Mouse (Mus musculus) limb, embryonic 11.5 days (tissue): ENCODE results near the gene Qpct. TPM values are rescaled to one million over a fixed set of nuclear protein-coding genes. Genes with fewer than 3 reads are reported as not detected.

Experiments
- ATAC-seq: fragments of 200-750 bp; cut with Nextera tagmentation; 2 replicates; pipeline ENCODE4 v1.8.0; 2017; ENCODE audit warnings: low read depth; ENCODE audit not compliant: insufficient number of reproducible peaks, low FRiP score, low TSS enrichment
- DNase-seq: peaks from one replicate; pipeline ENCODE4 v3.0.0-alpha.2; 2015; ENCODE audit warnings: low spot score
- H3K27ac ChIP-seq: fragments of 300-500 bp; sonication (generic); replicated peaks from 2 replicates; pipeline ENCODE4 v1.5.1; 2014; ENCODE audit warnings: low read depth, mild to moderate bottlenecking, low read length
- H3K27me3 ChIP-seq: fragments of 300-500 bp; sonication (generic); 2 replicates; pipeline ENCODE4 v1.6.1; 2014; ENCODE audit warnings: mild to moderate bottlenecking, low read length, mixed read lengths; ENCODE audit not compliant: control insufficient read depth, insufficient read depth
- H3K36me3 ChIP-seq: fragments of 300-500 bp; sonication (generic); 2 replicates; pipeline ENCODE4 v1.6.1; 2014; ENCODE audit warnings: mild to moderate bottlenecking, low read length, moderate library complexity, mixed read lengths; ENCODE audit not compliant: control insufficient read depth, insufficient read depth
- H3K4me1 ChIP-seq: fragments of 300-500 bp; sonication (generic); 2 replicates; pipeline ENCODE4 v1.6.1; 2014; ENCODE audit warnings: low read length, mixed read lengths; ENCODE audit not compliant: control insufficient read depth, insufficient read depth
- H3K4me2 ChIP-seq: fragments of 300-500 bp; sonication (generic); 2 replicates; pipeline ENCODE4 v1.6.1; 2014; ENCODE audit warnings: low read depth, mild to moderate bottlenecking, moderate library complexity; ENCODE audit not compliant: severe bottlenecking
- H3K4me3 ChIP-seq: fragments of 300-500 bp; sonication (generic); 2 replicates; pipeline ENCODE4 v1.5.1; 2014; ENCODE audit warnings: low read depth, low read length
- H3K9ac ChIP-seq: fragments of 300-500 bp; sonication (generic); 2 replicates; pipeline ENCODE4 v1.6.1; 2014; ENCODE audit warnings: mild to moderate bottlenecking, low read length
- H3K9me3 ChIP-seq: fragments of 300-500 bp; sonication (generic); 2 replicates; pipeline ENCODE4 v1.6.1; 2016; ENCODE audit warnings: low read length; ENCODE audit not compliant: control insufficient read depth
- WGBS: fragments of 180-500 bp; shearing (Covaris S2); extraction: QIAGEN DNeasy Blood & Tissue Kit; methylation state at CpG from one replicate; pipeline ENCODE4 v1.1.7; 2014; 5-methylcytosine and 5-hydroxymethylcytosine counted together
- polyA plus RNA-seq: library from polyadenylated mRNA; unstranded; fragments of >200 nt; fragmentation: Nextera tagmentation; extraction: Ambion mirVana; gene quantifications from 2 replicates; pipeline ENCODE4 v1.2.1, GENCODE M21; 2014

Gene Qpct
- polyA plus RNA-seq, 1 experiment from 2014 or later = 2.1 TPM

DNA sequence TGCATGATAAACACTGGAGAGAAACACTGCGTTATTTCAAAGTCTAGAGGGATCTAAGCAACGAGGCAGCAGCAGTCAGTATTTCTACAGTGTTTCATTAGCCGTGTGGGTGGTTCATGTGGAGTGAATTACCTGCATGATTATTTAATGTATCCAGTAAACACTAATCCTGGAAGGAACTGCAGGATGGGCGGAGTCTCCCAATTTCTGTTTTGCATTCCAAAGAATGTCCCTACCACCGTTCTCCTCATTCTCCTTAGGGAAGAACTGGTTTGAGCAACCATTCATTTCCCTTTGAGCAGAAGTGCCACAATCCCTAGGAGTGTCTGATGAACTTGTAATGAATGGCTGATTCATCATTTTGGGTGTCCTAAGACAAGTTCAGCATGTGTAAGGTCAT, 8.5 kb downstream of the Qpct start:
- WGBS = 71% methylated on average over 5 of the region's 5 CpGs
- ATAC-seq (no peak), DNase-seq (no peak)
- H3K4me3 ChIP-seq = no peak overlapping the region
- H3K27ac ChIP-seq = no peak overlapping the region
- no peaks in the 10 kb centered on the region for H3K4me1 ChIP-seq
- no peaks in the 10 kb centered on the region for H3K9me3 ChIP-seq
- H3K9ac ChIP-seq = no peak overlapping the region
- no peak overlapping the region for H3K4me2 ChIP-seq
- no peaks in the 10 kb centered on the region for H3K36me3 ChIP-seq
- H3K27me3 ChIP-seq = no peaks in the 10 kb centered on the region

DNA sequence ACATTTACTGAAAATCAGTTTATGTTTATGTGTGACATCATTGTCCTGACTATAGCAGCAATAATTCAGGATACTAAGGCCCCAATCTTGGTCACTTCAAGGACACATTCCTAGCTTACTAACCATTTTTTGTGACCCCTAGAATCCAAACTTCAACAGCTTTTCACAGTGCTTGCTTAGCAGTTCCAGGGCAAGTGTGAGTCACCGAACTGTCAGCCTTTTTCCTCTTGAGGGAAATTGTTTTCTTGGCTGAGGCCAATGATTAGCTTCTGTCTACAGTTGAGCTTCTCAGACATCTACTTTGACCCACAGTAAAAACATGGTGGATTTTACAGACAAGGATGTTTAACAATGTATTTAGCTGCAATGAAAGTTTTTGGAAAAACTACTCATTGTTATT, 12.5 kb downstream of the Qpct start:
- ATAC-seq (no peak), DNase-seq (no peak)
- Histone ChIP-seq H3K27me3 (no peaks in the 10 kb centered on the region), H3K9ac (no peak overlapping the region), H3K4me3 (no peak overlapping the region), H3K4me2 (no peak overlapping the region), H3K9me3 (no peaks in the 10 kb centered on the region), H3K4me1 (no peaks in the 10 kb centered on the region), H3K36me3 (no peaks in the 10 kb centered on the region), H3K27ac (no peak overlapping the region)
- WGBS = 88% methylated on average over 1 of the region's 1 CpGs

DNA sequence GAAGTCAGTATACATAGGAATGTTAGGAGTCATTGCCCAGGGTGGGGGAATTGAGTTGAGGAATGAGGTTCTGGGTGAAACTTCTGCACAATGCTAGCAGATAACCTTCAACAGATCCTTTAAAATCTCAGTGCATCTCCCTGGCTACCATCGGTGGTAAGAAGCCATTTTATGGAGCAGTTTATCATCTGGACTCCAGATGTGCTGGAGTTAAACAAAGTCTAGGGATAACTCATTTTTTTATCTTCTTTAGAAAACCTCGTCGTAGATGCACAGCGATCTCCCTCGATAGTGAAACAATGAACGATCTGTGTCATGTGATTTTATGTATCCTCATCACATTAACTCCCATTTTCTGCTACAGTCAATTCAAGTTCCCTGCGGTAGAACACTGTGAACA, 16.9 kb downstream of the Qpct start:
- WGBS = 57% methylated on average over 7 of the region's 7 CpGs
- H3K27ac ChIP-seq = no peak overlapping the region
- ATAC-seq (no peak), DNase-seq (no peak)
- H3K4me3 ChIP-seq = no peak overlapping the region
- H3K27me3 ChIP-seq = no peaks in the 10 kb centered on the region
- H3K9ac ChIP-seq = no peak overlapping the region
- no peaks in the 10 kb centered on the region for H3K4me1 ChIP-seq
- no peaks in the 10 kb centered on the region for H3K9me3 ChIP-seq
- H3K36me3 ChIP-seq = no peaks in the 10 kb centered on the region
- H3K4me2 ChIP-seq = no peak overlapping the region

DNA sequence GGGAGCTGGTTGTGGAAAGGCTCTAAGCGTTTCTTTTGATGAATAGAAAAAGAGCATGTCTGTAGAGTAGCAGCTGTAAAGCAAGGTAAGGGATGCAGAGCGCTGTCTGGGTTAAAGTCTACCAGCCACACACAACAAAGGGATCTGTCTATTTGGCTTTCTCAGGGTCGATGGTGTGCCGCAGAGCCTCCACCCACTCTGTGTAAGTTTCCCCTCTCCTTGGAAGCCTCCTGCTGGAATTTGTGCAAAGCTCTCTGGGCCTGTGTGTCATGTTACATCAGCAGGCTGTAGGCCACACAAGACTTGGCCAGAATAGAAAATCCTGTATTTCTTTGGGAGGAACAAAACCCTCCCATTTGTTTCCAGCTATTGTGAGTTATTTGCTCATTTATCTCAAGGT, 17.3 kb downstream of the Qpct start:
- Histone ChIP-seq H3K4me2 (no peak overlapping the region), H3K9ac (no peak overlapping the region), H3K36me3 (no peaks in the 10 kb centered on the region), H3K4me3 (no peak overlapping the region), H3K9me3 (no peaks in the 10 kb centered on the region), H3K27ac (no peak overlapping the region), H3K4me1 (no peaks in the 10 kb centered on the region), H3K27me3 (no peaks in the 10 kb centered on the region)
- DNase-seq = no peak
- WGBS = 54% methylated on average over 4 of the region's 4 CpGs
- 0 out of 2 replicates have a peak, but pooled peaks have one; percentile 35 for ATAC-seq

DNA sequence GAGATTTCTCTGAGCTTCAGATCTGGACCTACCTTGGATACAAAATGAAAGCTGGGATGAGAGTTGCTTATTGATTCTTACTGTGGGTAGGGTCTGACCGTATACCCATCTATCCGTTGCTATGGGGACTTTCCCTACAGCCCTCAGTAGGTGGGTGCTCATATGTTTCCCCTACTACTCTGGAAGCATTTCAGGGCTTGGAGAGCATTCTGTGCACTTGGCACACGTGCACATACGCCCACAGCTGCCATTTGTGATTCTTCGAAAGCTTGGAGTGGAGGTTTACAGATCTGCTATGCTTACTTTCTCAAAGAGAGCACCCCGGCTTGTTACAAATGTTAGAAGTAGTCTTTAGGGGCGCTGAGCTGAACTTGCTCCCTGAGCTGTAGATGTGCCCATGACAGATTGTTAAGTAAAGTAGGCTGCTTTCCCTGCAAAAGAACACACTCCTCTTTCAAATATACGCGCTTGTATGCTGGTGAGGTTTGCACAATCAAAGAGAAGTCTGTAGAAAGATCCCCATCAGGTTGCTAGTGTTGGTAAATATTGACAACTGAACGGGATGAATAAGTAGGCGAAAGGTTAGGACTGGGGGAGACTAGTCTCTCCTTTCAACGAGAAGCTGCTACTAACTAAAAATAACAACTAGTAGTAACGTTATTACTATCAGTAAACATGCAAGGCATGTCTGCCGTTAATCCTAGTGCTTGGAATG, 18.2 kb downstream of the Qpct start:
- H3K4me3 ChIP-seq = no peak overlapping the region
- H3K4me2 ChIP-seq = no peak overlapping the region
- no peak overlapping the region for H3K27ac ChIP-seq
- H3K9ac ChIP-seq = no peak overlapping the region
- no peaks in the 10 kb centered on the region for H3K27me3 ChIP-seq
- DNase-seq (no peak), ATAC-seq (no peak)
- no peaks in the 10 kb centered on the region for H3K36me3 ChIP-seq
- H3K9me3 ChIP-seq = no peaks in the 10 kb centered on the region
- WGBS = 88% methylated on average over 14 of the region's 14 CpGs
- no peaks in the 10 kb centered on the region for H3K4me1 ChIP-seq

DNA sequence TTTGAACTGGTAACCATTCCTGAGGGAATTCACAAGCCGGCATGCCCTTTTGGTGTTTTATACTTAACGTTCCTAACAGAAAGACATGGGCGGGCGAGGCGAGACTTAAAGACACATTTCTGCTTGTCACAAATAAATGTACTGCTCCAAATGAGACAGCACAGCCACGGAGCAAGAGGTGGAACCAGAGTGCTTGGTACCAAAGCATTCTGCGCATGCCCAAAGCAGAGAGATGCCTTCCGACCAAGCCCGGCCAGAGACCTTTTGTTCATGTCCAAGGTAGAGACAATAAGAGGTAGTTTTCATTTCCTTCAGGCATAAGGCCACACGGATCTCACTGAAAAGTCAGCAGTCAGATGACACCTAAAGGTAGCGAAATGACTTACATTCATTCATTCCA, 20.2 kb downstream of the Qpct start:
- no peak overlapping the region for H3K4me3 ChIP-seq
- ATAC-seq (no peak), DNase-seq (no peak)
- no peaks in the 10 kb centered on the region for H3K27me3 ChIP-seq
- no peaks in the 10 kb centered on the region for H3K36me3 ChIP-seq
- 86% methylated on average over 11 of the region's 11 CpGs for WGBS
- H3K9me3 ChIP-seq = no peaks in the 10 kb centered on the region
- no peaks in the 10 kb centered on the region for H3K4me1 ChIP-seq
- H3K27ac ChIP-seq = no peak overlapping the region
- H3K9ac ChIP-seq = no peak overlapping the region
- H3K4me2 ChIP-seq = no peak overlapping the region

DNA sequence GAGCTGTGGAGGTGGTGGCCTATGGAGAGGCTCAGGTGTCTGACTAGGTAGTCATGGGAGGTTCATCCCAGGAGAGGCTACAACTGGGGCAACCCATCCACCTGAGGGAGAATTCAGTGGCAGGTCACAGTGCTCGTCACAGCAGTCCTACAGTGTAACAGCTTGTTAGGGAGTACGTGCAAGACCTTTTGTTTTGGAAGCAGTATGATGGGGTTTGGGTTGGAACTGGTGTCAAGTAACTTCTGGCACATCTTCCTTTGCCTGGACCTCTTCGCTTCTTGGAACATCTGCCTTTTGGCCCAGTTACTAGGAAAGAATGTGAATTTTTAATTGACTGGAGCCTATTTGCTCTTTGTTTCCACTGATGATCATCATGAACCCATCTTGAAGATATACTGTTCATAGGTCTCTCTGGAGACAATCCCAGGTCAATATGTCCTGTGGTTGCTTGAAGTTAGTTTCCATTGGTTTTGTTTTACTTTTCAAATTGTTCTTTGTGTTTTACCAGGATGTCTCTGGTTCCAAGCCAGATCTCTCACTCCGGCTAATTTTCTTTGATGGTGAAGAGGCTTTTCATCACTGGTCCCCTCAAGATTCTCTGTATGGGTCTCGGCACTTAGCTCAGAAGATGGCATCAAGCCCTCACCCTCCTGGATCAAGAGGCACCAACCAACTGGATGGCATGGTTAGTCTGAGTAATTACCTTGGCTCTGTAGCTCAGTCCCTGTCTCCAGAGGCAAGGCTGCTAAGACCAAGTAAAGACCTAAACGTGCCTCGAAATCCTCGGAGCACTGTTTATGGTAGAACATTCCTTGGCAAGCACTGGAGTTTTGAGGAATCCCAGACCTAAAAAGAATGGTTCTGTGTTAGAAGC, 25.5 kb downstream of the Qpct start:
- 78% methylated on average over 8 of the region's 8 CpGs for WGBS

DNA sequence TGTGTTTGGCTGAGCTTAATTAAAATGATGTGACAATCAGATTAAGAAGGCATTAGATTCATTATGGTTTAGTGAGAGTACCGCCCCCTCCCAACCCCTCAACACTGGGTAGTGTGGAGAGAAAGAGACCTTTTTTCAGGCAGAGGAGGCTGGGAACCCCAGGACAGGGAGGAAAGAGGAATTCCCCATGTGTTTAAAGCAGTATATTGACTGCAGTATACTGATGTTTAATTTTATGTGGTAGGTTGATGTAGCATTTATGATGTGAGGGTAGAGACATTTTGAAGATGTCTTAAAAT, 26.1 kb downstream of the Qpct start:
- Histone ChIP-seq H3K4me1 (no peaks in the 10 kb centered on the region), H3K27me3 (no peaks in the 10 kb centered on the region), H3K36me3 (no peaks in the 10 kb centered on the region), H3K9me3 (no peaks in the 10 kb centered on the region), H3K4me2 (no peak overlapping the region), H3K27ac (no peak overlapping the region), H3K4me3 (no peak overlapping the region), H3K9ac (no peak overlapping the region)
- no peak for DNase-seq
- 90% methylated on average over 1 of the region's 1 CpGs for WGBS
- no peak for ATAC-seq

More for the DNA sequence above, 25.5 kb downstream of the Qpct start:
- Histone ChIP-seq H3K9me3 (no peaks in the 10 kb centered on the region), H3K27me3 (no peaks in the 10 kb centered on the region), H3K36me3 (no peaks in the 10 kb centered on the region), H3K4me2 (no peak overlapping the region), H3K9ac (no peak overlapping the region), H3K27ac (no peak overlapping the region), H3K4me1 (no peaks in the 10 kb centered on the region), H3K4me3 (no peak overlapping the region)
- DNase-seq (no peak), ATAC-seq (no peak)
